Mouse (Mus musculus): Measurements from ENCODE around the gene Mpzl1.

Gene Mpzl1

GRCm38 (mm10) chr1:165662426-165663192, 28.3 kb upstream of the Mpzl1 start:
- TF ChIP-seq NANOG (IDR thresholded peaks at IDR 0.05; ENCODE audit: borderline replicate concordance, low read length): no peak
- no peak for TF ChIP-seq POU5F1 (IDR thresholded peaks at IDR 0.05; ENCODE audit: borderline replicate concordance, low read length)
- no peak for TF ChIP-seq CTCF (conservative IDR thresholded peaks at IDR 0.05; ENCODE audit: low read length)
- peaks cover 26% of the 10 kb centered on the region for H3K4me1 ChIP-seq (replicated peaks; ENCODE audit: low read depth, low read length)
- no peak overlapping the region; the same call in 1 of the 2 replicates for H3K4me3 ChIP-seq (replicated peaks; ENCODE audit: low read length)
- peaks cover 6% of the 10 kb centered on the region; the same call in 1 of the 2 replicates for H3K27me3 ChIP-seq (ENCODE audit: insufficient read depth, low read length)
- no peaks in the 10 kb centered on the region for H3K36me3 ChIP-seq (ENCODE audit: insufficient read depth, low read length)
- 0 out of 2 replicates have a peak, but pooled peaks cover 1% of the 10 kb centered on the region for H3K9me3 ChIP-seq (ENCODE audit: low read length)

GRCm38 (mm10) chr1:165661725-165662124, 27.4 kb upstream of the Mpzl1 start:
- Histone ChIP-seq H3K4me3 (replicated peaks; ENCODE audit: low read length) (no peak overlapping the region), H3K9me3 (ENCODE audit: low read length) (peaks cover 7% of the 10 kb centered on the region; the same call in 1 of the 2 replicates)

GRCm38 (mm10) chr1:165661191-165661590, 26.9 kb upstream of the Mpzl1 start:
- H3K4me3 ChIP-seq (replicated peaks; ENCODE audit: low read length): no peak overlapping the region
- H3K4me1 ChIP-seq (replicated peaks; ENCODE audit: low read depth, low read length): peaks cover 18% of the 10 kb centered on the region
- TF ChIP-seq NANOG (IDR thresholded peaks at IDR 0.05; ENCODE audit: borderline replicate concordance, low read length): no peak
- TF ChIP-seq CTCF (conservative IDR thresholded peaks at IDR 0.05; ENCODE audit: low read length): no peak
- TF ChIP-seq POU5F1 (IDR thresholded peaks at IDR 0.05; ENCODE audit: borderline replicate concordance, low read length): no peak
- peaks cover 6% of the 10 kb centered on the region; the same call in 1 of the 2 replicates for H3K27me3 ChIP-seq (ENCODE audit: insufficient read depth, low read length)
- peaks cover 11% of the 10 kb centered on the region; the same call in 1 of the 2 replicates for H3K9me3 ChIP-seq (ENCODE audit: low read length)
- no peaks in the 10 kb centered on the region for H3K36me3 ChIP-seq (ENCODE audit: insufficient read depth, low read length)

More at GRCm38 (mm10) chr1:165661725-165662124, 27.4 kb upstream of the Mpzl1 start:
- H3K4me1 ChIP-seq (replicated peaks; ENCODE audit: low read depth, low read length): peaks cover 18% of the 10 kb centered on the region
- peaks cover 6% of the 10 kb centered on the region; the same call in 1 of the 2 replicates for H3K27me3 ChIP-seq (ENCODE audit: insufficient read depth, low read length)
- TF ChIP-seq CTCF (conservative IDR thresholded peaks at IDR 0.05; ENCODE audit: low read length) (no peak), NANOG (IDR thresholded peaks at IDR 0.05; ENCODE audit: borderline replicate concordance, low read length) (no peak), POU5F1 (IDR thresholded peaks at IDR 0.05; ENCODE audit: borderline replicate concordance, low read length) (no peak)
- no peaks in the 10 kb centered on the region for H3K36me3 ChIP-seq (ENCODE audit: insufficient read depth, low read length)

- peaks cover 11% of the 10 kb centered on the region; the same call in 1 of the 2 replicates for H3K9me3 ChIP-seq (ENCODE audit: low read length)
- no peak overlapping the region for H3K4me3 ChIP-seq (replicated peaks; ENCODE audit: low read length)
- H3K4me1 ChIP-seq (replicated peaks; ENCODE audit: low read depth, low read length): peaks cover 18% of the 10 kb centered on the region
- H3K27me3 ChIP-seq (ENCODE audit: insufficient read depth, low read length): peaks cover 6% of the 10 kb centered on the region; the same call in 1 of the 2 replicates
- no peak for TF ChIP-seq POU5F1 (IDR thresholded peaks at IDR 0.05; ENCODE audit: borderline replicate concordance, low read length)
- TF ChIP-seq CTCF (conservative IDR thresholded peaks at IDR 0.05; ENCODE audit: low read length): peak; percentile 91
- H3K36me3 ChIP-seq (ENCODE audit: insufficient read depth, low read length): no peaks in the 10 kb centered on the region
Measured at GRCm38 (mm10) chr1:165660774-165661173, 26.4 kb upstream of the Mpzl1 start.

- H3K4me1 ChIP-seq (replicated peaks; ENCODE audit: low read depth, low read length): peaks cover 32% of the 10 kb centered on the region
- H3K9me3 ChIP-seq (ENCODE audit: low read length): peaks cover 11% of the 10 kb centered on the region; the same call in 1 of the 2 replicates
- no peak for TF ChIP-seq POU5F1 (IDR thresholded peaks at IDR 0.05; ENCODE audit: borderline replicate concordance, low read length)
- TF ChIP-seq CTCF (conservative IDR thresholded peaks at IDR 0.05; ENCODE audit: low read length): peak; percentile 77
- TF ChIP-seq NANOG (IDR thresholded peaks at IDR 0.05; ENCODE audit: borderline replicate concordance, low read length): no peak
- H3K36me3 ChIP-seq (ENCODE audit: insufficient read depth, low read length): no peaks in the 10 kb centered on the region
- no peak overlapping the region for H3K4me3 ChIP-seq (replicated peaks; ENCODE audit: low read length)
- peaks cover 6% of the 10 kb centered on the region; the same call in 1 of the 2 replicates for H3K27me3 ChIP-seq (ENCODE audit: insufficient read depth, low read length)
Measured at GRCm38 (mm10) chr1:165658602-165659001, 24.3 kb upstream of the Mpzl1 start.

GRCm38 (mm10) chr1:165655482-165655881, 21.1 kb upstream of the Mpzl1 start:
- Histone ChIP-seq H3K27me3 (ENCODE audit: insufficient read depth, low read length) (no peaks in the 10 kb centered on the region), H3K9me3 (ENCODE audit: low read length) (peaks cover 11% of the 10 kb centered on the region; the same call in 1 of the 2 replicates)

GRCm38 (mm10) chr1:165655022-165655421, 20.7 kb upstream of the Mpzl1 start:
- Histone ChIP-seq H3K36me3 (ENCODE audit: insufficient read depth, low read length) (no peaks in the 10 kb centered on the region), H3K4me3 (replicated peaks; ENCODE audit: low read length) (peak overlapping the region; percentile 46), H3K4me1 (replicated peaks; ENCODE audit: low read depth, low read length) (peaks cover 56% of the 10 kb centered on the region), H3K27me3 (ENCODE audit: insufficient read depth, low read length) (no peaks in the 10 kb centered on the region), H3K9me3 (ENCODE audit: low read length) (peaks cover 11% of the 10 kb centered on the region; the same call in 1 of the 2 replicates)
- TF ChIP-seq NANOG (IDR thresholded peaks at IDR 0.05; ENCODE audit: borderline replicate concordance, low read length) (no peak), POU5F1 (IDR thresholded peaks at IDR 0.05; ENCODE audit: borderline replicate concordance, low read length) (no peak), CTCF (conservative IDR thresholded peaks at IDR 0.05; ENCODE audit: low read length) (peak; percentile 31; the same call in 1 of the 2 replicates)

More at GRCm38 (mm10) chr1:165655482-165655881, 21.1 kb upstream of the Mpzl1 start:
- H3K4me1 ChIP-seq (replicated peaks; ENCODE audit: low read depth, low read length): peaks cover 52% of the 10 kb centered on the region
- no peaks in the 10 kb centered on the region for H3K36me3 ChIP-seq (ENCODE audit: insufficient read depth, low read length)
- TF ChIP-seq POU5F1 (IDR thresholded peaks at IDR 0.05; ENCODE audit: borderline replicate concordance, low read length): no peak
- TF ChIP-seq NANOG (IDR thresholded peaks at IDR 0.05; ENCODE audit: borderline replicate concordance, low read length): no peak
- TF ChIP-seq CTCF (conservative IDR thresholded peaks at IDR 0.05; ENCODE audit: low read length): no peak
- peak overlapping the region; percentile 46 for H3K4me3 ChIP-seq (replicated peaks; ENCODE audit: low read length)

- no peaks in the 10 kb centered on the region for H3K36me3 ChIP-seq (ENCODE audit: insufficient read depth, low read length)
- H3K27me3 ChIP-seq (ENCODE audit: insufficient read depth, low read length): no peaks in the 10 kb centered on the region
- peaks cover 11% of the 10 kb centered on the region; the same call in 1 of the 2 replicates for H3K9me3 ChIP-seq (ENCODE audit: low read length)
- TF ChIP-seq CTCF (conservative IDR thresholded peaks at IDR 0.05; ENCODE audit: low read length) (peak; percentile 25; the same call in 1 of the 2 replicates), NANOG (IDR thresholded peaks at IDR 0.05; ENCODE audit: borderline replicate concordance, low read length) (no peak)
- peaks cover 57% of the 10 kb centered on the region for H3K4me1 ChIP-seq (replicated peaks; ENCODE audit: low read depth, low read length)
- peak overlapping the region; percentile 14; the same call in 1 of the 2 replicates for H3K4me3 ChIP-seq (replicated peaks; ENCODE audit: low read length)
Measured at GRCm38 (mm10) chr1:165653126-165653885, 19.0 kb upstream of the Mpzl1 start.
